Mouse (Mus musculus): Measurements from ENCODE around the gene Prkca.

The Prkca gene

DNA sequence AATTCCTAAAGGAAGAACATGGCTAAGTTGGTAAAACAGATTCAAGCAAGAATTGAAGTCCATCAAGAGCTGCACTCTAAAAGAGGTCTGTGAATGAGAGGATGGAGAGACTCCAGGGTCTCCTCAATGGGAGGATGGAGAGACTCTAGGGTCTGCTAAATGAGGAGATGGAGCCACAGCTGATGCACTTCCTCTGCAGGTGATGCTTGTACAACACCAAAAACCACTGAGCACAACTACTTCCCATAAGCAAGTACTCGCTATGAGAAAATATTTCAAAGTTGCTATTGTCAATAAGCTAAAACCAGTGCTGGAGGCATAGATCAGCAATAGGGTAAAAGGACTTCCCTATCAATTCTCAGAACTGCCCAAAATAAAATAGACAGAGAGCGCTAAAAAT lies 137.1 kb downstream of the Prkca start:
- no peak for DNase-seq (ENCODE audit: low spot score)

DNA sequence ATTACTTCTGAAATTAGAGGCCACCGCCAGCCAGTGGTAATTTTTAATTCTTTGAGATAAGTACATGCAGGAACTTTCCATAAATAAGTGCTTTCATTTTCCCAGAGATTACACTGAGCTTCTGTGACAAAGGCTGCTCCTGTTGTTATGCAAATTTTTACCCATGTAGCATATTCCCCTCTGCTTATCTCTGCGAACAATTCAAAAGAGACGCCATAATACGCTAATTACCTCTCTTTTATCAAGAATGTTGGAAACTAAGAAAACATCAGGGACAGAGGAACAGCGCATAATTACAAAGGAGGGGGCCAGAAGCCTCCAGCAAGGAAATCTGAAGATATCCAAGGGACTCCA lies 138.9 kb downstream of the Prkca start:
- no peak for DNase-seq (ENCODE audit: low spot score)

GRCm38 (mm10) chr11:108204202-108204894 lies 139.4 kb downstream of the Prkca start:
- DNase-seq (ENCODE audit: low spot score) = no peak

GRCm38 (mm10) chr11:108202835-108203234 lies 140.9 kb downstream of the Prkca start:
- DNase-seq (ENCODE audit: low spot score) = no peak

DNA sequence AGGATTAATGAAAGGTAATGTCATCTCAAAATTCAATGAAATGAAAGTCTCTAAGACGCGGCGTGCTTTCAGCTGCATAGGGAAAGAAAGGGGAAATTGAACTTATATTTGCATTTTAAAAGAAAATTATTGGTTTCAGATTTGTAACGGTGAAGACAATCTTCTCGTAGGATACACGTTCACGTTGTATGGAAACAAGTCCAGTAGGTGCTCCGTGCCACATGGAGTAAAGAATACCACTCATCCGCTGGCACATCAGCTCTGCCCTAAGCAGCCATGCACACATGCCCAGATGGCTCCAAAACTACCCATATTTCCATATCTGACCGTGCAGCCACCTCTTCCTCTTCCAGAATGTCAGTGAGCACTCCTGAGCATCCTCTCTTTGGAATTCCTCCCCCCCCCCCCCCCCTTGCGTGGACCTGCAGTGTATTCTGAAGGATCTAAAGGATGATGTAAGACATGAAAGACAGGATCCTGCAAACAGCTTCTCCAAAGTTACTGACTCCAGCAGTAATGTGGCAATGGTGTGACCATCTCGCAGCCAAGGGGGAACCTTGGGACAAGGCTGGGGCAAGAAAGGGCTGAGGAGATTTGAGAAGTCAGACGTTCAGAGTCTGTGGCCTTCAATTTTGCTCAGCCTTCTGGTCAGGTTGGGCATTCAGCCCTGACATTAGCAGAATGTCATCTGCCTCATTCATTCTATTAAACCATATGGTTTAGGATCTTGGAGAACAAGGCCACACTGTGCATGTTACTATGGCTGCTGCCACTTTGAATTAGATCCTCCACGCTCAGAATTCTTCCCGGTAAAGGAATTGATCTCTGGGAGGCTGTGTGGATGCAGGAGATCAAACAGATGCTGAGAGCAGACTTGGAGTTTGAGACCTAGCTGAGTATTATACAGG lies 142.8 kb downstream of the Prkca start:
- DNase-seq (ENCODE audit: low spot score) = no peak

DNA sequence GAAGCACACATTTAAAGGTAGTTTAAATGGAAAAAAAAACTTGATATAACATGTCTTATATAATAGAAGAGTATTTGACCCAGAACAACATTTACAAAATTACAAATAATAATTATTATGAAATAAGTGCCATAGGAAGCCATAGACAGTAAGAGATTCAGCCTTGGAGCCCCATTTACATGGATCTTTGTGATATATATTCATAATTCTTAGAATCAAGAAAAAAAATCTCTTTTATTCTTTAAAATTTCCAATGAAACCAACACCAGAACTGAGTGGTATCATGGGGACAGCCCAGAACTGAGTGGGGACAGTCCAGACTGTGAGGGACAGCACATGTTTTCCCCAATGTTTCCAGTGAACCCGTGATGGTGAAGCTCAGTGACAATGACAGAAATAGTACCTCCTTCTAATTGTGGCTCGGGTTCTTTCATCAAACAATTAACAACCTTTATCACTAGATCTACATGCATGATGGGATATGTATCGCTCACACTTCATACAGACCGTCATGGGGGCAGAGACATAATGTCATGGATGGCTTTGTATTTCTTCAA lies 144.2 kb downstream of the Prkca start:
- no peak for DNase-seq (ENCODE audit: low spot score)

DNA sequence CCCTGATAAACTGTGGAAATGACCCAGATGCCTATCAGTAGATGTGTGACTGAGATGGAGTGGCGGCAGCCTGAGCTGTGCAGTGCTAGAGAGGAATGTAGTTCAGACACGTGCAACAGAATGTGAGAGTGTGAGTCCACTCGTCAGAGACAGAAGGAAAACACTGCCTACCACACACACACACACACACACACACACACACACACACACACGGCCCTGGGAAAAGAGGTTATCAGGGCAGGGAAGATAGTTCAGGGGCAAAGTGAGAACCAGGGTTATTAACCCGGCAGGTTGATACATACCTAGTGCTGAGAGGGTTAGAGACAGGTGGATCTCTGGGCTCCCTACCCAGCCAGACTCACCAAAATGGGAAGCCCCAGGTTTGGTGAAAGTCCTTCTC lies 145.1 kb downstream of the Prkca start:
- DNase-seq (ENCODE audit: low spot score) = no peak

DNA sequence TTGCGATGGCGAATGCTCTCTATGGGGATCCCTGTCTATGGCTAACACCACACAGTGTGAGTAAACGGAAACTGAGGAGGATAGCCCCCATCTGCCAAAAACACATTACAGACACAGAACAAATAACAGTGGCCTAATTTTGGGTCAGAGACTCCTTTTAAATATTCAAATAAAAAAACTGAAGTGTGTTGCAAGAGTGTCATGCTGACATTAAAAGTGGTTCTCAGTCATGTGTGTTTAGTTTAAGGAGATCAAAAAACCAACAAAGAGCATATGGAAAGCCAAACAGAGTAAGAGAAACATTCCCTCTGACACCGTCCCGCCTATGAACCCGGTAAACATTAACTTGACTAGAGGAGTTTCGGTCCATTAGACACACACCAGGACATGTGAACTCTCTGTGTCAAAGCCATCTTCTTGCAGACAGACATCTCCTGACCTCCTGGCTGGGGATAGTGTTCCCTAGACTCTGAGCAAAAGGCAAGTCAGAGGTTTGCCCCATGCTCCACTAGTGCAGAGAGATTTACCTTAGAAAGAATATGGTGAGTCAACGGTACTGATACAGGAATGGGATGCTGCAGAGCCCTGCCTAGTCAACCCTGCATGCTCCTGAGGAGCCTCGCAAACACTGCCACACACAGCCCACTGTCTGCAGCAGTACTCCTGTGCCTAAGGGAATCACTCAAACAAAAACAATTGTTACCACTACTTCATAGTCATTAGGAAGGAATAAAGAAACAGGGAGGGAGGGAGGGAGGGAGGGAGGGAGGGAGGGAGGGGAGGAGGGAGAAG lies 146.1 kb downstream of the Prkca start:
- no peak for DNase-seq (ENCODE audit: low spot score)

DNA sequence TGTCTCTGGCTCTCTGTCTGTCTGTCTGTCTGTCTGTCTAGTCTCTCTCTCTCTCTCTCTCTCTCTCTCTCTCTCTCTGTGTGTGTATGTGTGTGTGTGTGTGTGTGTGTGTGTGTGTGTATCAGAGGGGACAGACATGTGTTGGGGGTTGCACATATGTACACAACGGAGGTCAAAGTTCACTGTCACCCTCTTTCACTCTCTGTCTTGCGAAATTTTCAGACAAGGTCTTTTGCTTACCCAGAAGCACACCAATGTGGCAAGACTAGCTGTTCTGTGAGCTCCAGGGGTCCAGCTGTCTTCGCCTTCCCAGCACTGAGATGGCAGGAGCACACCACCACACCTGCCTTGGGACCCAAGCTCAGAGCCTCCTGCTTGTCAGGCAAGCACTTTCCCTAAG lies 146.9 kb downstream of the Prkca start:
- no peak for DNase-seq (ENCODE audit: low spot score)

GRCm38 (mm10) chr11:108190298-108190697 lies 153.4 kb downstream of the Prkca start:
- no peak for DNase-seq (ENCODE audit: low spot score)

- no peak for DNase-seq (ENCODE audit: low spot score)
These were observed 154.4 kb downstream of the Prkca start for GRCm38 (mm10) chr11:108189362-108189761.

- DNase-seq (ENCODE audit: low spot score) = no peak
These were observed 161.3 kb downstream of the Prkca start for GRCm38 (mm10) chr11:108182421-108182820.

GRCm38 (mm10) chr11:108181012-108181713 lies 162.6 kb downstream of the Prkca start:
- DNase-seq (ENCODE audit: low spot score) = no peak

DNA sequence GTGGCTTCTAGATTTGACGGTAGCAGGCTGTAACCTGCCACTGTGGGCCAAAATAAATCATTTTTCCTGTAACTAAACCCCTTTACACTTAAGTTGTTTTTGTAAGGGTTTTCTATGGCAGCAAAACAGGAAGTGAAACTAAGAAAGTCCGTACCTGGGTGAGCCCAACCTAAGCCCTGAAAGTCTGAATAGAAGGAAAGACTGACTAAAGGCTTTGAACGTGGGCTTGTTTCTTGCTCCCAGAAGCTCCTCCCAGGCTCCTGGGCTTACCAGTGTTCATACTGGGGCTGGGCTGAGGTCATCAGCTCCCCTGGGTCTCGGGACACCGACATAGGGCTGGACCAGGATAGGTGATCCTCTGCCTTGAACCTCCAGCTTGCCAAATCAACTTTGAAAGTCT lies 164.9 kb downstream of the Prkca start:
- no peak for DNase-seq (ENCODE audit: low spot score)

GRCm38 (mm10) chr11:108178258-108178657 lies 165.5 kb downstream of the Prkca start:
- DNase-seq (ENCODE audit: low spot score) = no peak

- no peak for DNase-seq (ENCODE audit: low spot score)
These were observed 167.0 kb downstream of the Prkca start for GRCm38 (mm10) chr11:108176715-108177114.

DNA sequence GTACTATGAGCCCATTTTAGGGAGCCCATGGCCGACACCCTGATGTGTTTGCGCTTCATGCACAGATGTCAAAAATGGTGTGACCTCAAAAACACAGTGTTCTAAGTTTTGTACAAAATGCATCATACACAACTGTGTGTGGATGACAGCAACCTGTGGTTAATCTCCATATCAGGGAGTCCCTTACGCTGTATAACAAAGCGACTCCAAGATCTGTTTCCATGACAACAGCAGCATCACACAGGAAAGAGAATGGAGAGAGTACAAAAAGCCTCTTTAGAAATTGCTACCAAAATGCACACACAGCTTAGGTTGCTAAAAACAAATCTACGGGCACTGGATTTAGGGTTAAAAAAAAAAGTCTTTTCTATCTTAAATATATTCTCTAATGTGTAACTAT lies 171.8 kb downstream of the Prkca start:
- DNase-seq (ENCODE audit: low spot score) = no peak

GRCm38 (mm10) chr11:108171260-108171659 lies 172.5 kb downstream of the Prkca start:
- no peak for DNase-seq (ENCODE audit: low spot score)

GRCm38 (mm10) chr11:108170107-108170506 lies 173.6 kb downstream of the Prkca start:
- DNase-seq (ENCODE audit: low spot score) = no peak

- DNase-seq (ENCODE audit: low spot score) = no peak
These were observed 178.0 kb downstream of the Prkca start for GRCm38 (mm10) chr11:108165725-108166124.

DNA sequence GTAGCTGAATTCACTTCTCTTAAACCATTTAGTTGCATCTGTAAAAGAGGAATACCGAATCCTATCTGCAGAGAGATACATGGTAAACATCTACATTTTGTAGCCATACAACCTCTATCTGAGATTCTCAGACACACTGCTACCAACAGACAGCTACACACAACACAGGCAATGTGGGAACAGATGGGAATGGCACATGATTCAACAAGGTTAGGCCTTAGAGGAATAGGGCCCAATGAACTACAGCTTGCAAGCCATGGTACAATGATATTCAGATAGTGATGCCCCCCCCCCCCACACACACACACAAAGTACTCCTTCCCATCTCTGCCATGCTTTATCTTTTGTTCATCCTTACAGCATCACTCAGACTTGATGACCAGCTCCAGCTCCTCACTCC lies 181.1 kb downstream of the Prkca start:
- no peak for DNase-seq (ENCODE audit: low spot score)

DNA sequence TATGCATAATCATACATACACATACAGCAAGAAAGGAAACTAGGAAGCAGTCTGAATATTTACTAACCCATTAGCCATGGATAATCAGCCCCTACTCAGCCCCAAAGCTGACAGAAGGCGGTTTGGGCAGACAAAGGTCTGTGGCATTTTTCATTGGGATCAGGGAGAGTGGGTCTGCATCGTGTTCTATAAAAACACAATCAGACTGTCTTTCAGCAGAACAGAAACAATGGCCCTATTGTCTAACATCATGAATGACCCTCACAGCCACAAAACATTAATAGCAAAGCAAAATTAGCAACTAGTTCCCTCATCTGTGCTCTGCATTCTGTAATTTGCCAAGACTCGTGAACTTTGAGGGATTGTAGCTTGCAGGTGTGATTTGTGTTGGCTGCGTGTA lies 181.6 kb downstream of the Prkca start:
- no peak for DNase-seq (ENCODE audit: low spot score)
